In the genomic region with DNA sequence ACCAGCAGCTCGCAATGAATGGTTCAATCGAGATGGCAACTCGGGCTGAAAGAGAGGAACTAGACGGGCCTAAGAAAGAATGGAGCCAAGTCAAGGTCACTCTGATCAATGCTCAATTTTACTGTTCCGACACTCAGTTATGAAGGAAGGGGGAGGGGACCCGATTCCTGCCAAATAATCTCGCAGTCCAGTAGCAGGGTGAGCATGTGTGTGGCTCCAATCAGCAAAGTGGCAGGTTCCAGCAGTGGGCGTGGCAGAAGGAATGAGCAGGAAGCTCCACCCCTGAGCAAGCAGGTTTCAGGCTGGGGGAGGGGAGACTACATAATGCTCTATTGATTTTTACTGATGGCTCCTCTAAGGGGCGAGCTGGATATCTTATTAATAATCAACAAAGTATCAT, we compare ENCODE assay signal across 16 mouse cellular contexts. TPM values are rescaled to one million over a fixed set of nuclear protein-coding genes. Genes with fewer than 3 reads are reported as not detected.
"Had no signal": no experiment of that assay in that cellular context is flagged by ENCODE, and none has a peak within 500 bp of the region (broad histone marks: within the 10 kb centered on the region; RNA-seq: fewer than 3 reads in every experiment).

No protein-coding gene starts in this region.

RNA-seq across cellular contexts. Expression of gene Olfr608, which starts 7.4 kb away (rescaled TPM):
- total RNA-seq: megakaryocyte progenitor cell, adult 5-6 weeks had no signal
- polyA plus RNA-seq: liver, postnatal 0 days; lung, adult 2 months; lung, embryonic 15.5 days; lung, postnatal 0 days; macrophage; midbrain, embryonic 11.5 days; midbrain, embryonic 13.5 days; midbrain, embryonic 15.5 days; myocyte; neural tube, embryonic 11.5 days; neural tube, embryonic 15.5 days; small intestine, adult 2 months; stomach, embryonic 14.5 days; stomach, embryonic 16.5 days; thymus, postnatal 0 days had no signal

RNA-seq across cellular contexts. Expression of gene Olfr607, which starts 13.2 kb away (rescaled TPM):
- total RNA-seq: megakaryocyte progenitor cell, adult 5-6 weeks had no signal
- polyA plus RNA-seq: liver, postnatal 0 days; lung, adult 2 months; lung, embryonic 15.5 days; lung, postnatal 0 days; macrophage; midbrain, embryonic 11.5 days; midbrain, embryonic 13.5 days; midbrain, embryonic 15.5 days; myocyte; neural tube, embryonic 11.5 days; neural tube, embryonic 15.5 days; small intestine, adult 2 months; stomach, embryonic 14.5 days; stomach, embryonic 16.5 days; thymus, postnatal 0 days had no signal

RNA-seq across cellular contexts. Expression of gene Olfr609, which starts 20.8 kb away (rescaled TPM):
- total RNA-seq: megakaryocyte progenitor cell, adult 5-6 weeks had no signal
- polyA plus RNA-seq: liver, postnatal 0 days; lung, adult 2 months; lung, embryonic 15.5 days; lung, postnatal 0 days; macrophage; midbrain, embryonic 11.5 days; midbrain, embryonic 13.5 days; midbrain, embryonic 15.5 days; myocyte; neural tube, embryonic 11.5 days; neural tube, embryonic 15.5 days; small intestine, adult 2 months; stomach, embryonic 14.5 days; stomach, embryonic 16.5 days; thymus, postnatal 0 days had no signal

RNA-seq across cellular contexts. Expression of gene Olfr606, which starts 28.3 kb away (rescaled TPM):
- total RNA-seq: megakaryocyte progenitor cell, adult 5-6 weeks had no signal
- polyA plus RNA-seq: liver, postnatal 0 days; lung, adult 2 months; lung, embryonic 15.5 days; lung, postnatal 0 days; macrophage; midbrain, embryonic 11.5 days; midbrain, embryonic 13.5 days; midbrain, embryonic 15.5 days; myocyte; neural tube, embryonic 11.5 days; neural tube, embryonic 15.5 days; small intestine, adult 2 months; stomach, embryonic 14.5 days; stomach, embryonic 16.5 days; thymus, postnatal 0 days had no signal

RNA-seq across cellular contexts. Expression of gene Olfr605, which starts 31.9 kb away (rescaled TPM):
- total RNA-seq: megakaryocyte progenitor cell, adult 5-6 weeks had no signal
- polyA plus RNA-seq: liver, postnatal 0 days; lung, adult 2 months; lung, embryonic 15.5 days; lung, postnatal 0 days; macrophage; midbrain, embryonic 11.5 days; midbrain, embryonic 13.5 days; midbrain, embryonic 15.5 days; myocyte; neural tube, embryonic 11.5 days; neural tube, embryonic 15.5 days; small intestine, adult 2 months; stomach, embryonic 14.5 days; stomach, embryonic 16.5 days; thymus, postnatal 0 days had no signal
